Mouse (Mus musculus) heart, embryonic 14.5 days (tissue): ENCODE data around the gene Spata25. TPM values are rescaled to one million over a fixed set of nuclear protein-coding genes. Genes with fewer than 3 reads are reported as not detected.

Experiments used
- ATAC-seq: fragments of 200-750 bp; cut with Nextera tagmentation; 2 replicates; pipeline ENCODE4 v1.8.0; 2017; ENCODE audit warnings: low read depth, moderate TSS enrichment; ENCODE audit not compliant: insufficient number of reproducible peaks, insufficient read depth, low FRiP score
- H3K27ac ChIP-seq, 2 experiments: fragments of 200-500 bp in 1 of 2; fragments of 300-500 bp in 1 of 2; sonication (generic) in 1 of 2; replicated peaks in 1 of 2; 2 replicates each; pipeline ENCODE4 v1.5.1; 2012 to 2014; ENCODE audit warnings: low read depth in 2 of 2, low read length in 2 of 2, control low read depth in 1 of 2, mild to moderate bottlenecking in 1 of 2, mixed read lengths in 1 of 2; ENCODE audit not compliant: control insufficient read depth in 1 of 2, insufficient read depth in 1 of 2
- H3K27me3 ChIP-seq: fragments of 300-500 bp; sonication (generic); 2 replicates; pipeline ENCODE4 v1.6.1; 2014; ENCODE audit warnings: mild to moderate bottlenecking, low read length, control low read depth; ENCODE audit not compliant: control insufficient read depth, insufficient read depth
- H3K36me3 ChIP-seq: fragments of 300-500 bp; sonication (generic); 2 replicates; pipeline ENCODE4 v1.6.1; 2014; ENCODE audit warnings: mild to moderate bottlenecking, control low read depth, low read length, mixed read lengths; ENCODE audit not compliant: control insufficient read depth, insufficient read depth
- H3K4me1 ChIP-seq, 2 experiments: fragments of 200-500 bp in 1 of 2; fragments of 300-500 bp in 1 of 2; sonication (generic) in 1 of 2; 2 replicates each; pipeline ENCODE4 v1.6.1; 2012 to 2014; ENCODE audit warnings: low read length in 2 of 2, control low read depth in 1 of 2, mixed read lengths in 1 of 2; ENCODE audit not compliant: control insufficient read depth in 2 of 2, insufficient read depth in 2 of 2
- H3K4me2 ChIP-seq: fragments of 300-500 bp; sonication (generic); 2 replicates; pipeline ENCODE4 v1.6.1; 2014; ENCODE audit warnings: mild to moderate bottlenecking, low read length
- H3K4me3 ChIP-seq, 2 experiments: fragments of 200-500 bp in 1 of 2; fragments of 300-500 bp in 1 of 2; sonication (generic) in 1 of 2; 2 replicates each; pipeline ENCODE4 v1.5.1; 2012 to 2014; ENCODE audit warnings: low read length in 2 of 2, mild to moderate bottlenecking in 2 of 2, control low read depth in 1 of 2, low read depth in 1 of 2, moderate library complexity in 1 of 2; ENCODE audit not compliant: control insufficient read depth in 1 of 2, insufficient read depth in 1 of 2
- H3K9ac ChIP-seq: fragments of 300-500 bp; sonication (generic); 2 replicates; pipeline ENCODE4 v1.6.1; 2014; ENCODE audit warnings: mild to moderate bottlenecking, low read length
- H3K9me3 ChIP-seq: fragments of 300-500 bp; sonication (generic); 2 replicates; pipeline ENCODE4 v1.6.1; 2016; ENCODE audit warnings: low read length, control low read depth; ENCODE audit not compliant: control insufficient read depth
- WGBS: fragments of 180-500 bp; shearing (Covaris S2); extraction: QIAGEN DNeasy Blood & Tissue Kit; methylation state at CpG from one replicate; pipeline ENCODE4 v1.1.7; 2014; 5-methylcytosine and 5-hydroxymethylcytosine counted together
- polyA plus RNA-seq: library from polyadenylated mRNA; unstranded; fragments of >200 nt; fragmentation: Nextera tagmentation; extraction: Ambion mirVana; gene quantifications from 2 replicates; pipeline ENCODE4 v1.2.1, GENCODE M21; 2014

The Spata25 gene
- polyA plus RNA-seq, 1 experiment from 2014 or later, result not detected

GRCm38 (mm10) chr2:164786388-164786885 lies 41.9 kb downstream of the Spata25 start:
- Histone ChIP-seq H3K4me1 (peaks cover 6 to 16% of the 10 kb centered on the region in 2 experiments), H3K4me3 (peak overlapping the region; percentile 56 to 75), H3K4me2 (peak overlapping the region; percentile 68), H3K9me3 (no peaks in the 10 kb centered on the region), H3K27me3 (no peaks in the 10 kb centered on the region), H3K9ac (peak overlapping the region; percentile 80), H3K36me3 (peaks cover 31% of the 10 kb centered on the region), H3K27ac (peak overlapping the region; percentile 79 to 85)
- ATAC-seq, result no peak
- 3% methylated on average over 15 of the region's 15 CpGs for WGBS

- H3K27ac ChIP-seq, result peak within 1 kb of the TSS; percentile 82 to 85
- H3K4me3 ChIP-seq, result peak within 1 kb of the TSS; percentile 56 to 75
- no peaks in the 10 kb centered on the region for H3K9me3 ChIP-seq
- peak; percentile 92 for ATAC-seq
- H3K4me2 ChIP-seq, result peak within 1 kb of the TSS; percentile 68
- H3K4me1 ChIP-seq, result peaks cover 6 to 16% of the 10 kb centered on the region in 2 experiments
- under 1% methylated on average over 76 of the region's 89 CpGs for WGBS
- peak within 1 kb of the TSS; percentile 80 for H3K9ac ChIP-seq
- no peaks in the 10 kb centered on the region for H3K27me3 ChIP-seq
- H3K36me3 ChIP-seq, result peaks cover 24% of the 10 kb centered on the region
These were observed 42.6 kb downstream of the Spata25 start, which contains the start of gene Snx21 for GRCm38 (mm10) chr2:164785481-164786387. Gene Snx21 (plus strand): TSS chr2:164785823.

- 4% methylated on average over 7 of the region's 7 CpGs for WGBS
These were observed 43.4 kb downstream of the Spata25 start for GRCm38 (mm10) chr2:164784869-164785420.

GRCm38 (mm10) chr2:164783926-164784581 lies 44.3 kb downstream of the Spata25 start:
- no peaks in the 10 kb centered on the region for H3K27me3 ChIP-seq
- 79% methylated on average over 7 of the region's 7 CpGs for WGBS
- no peak overlapping the region for H3K4me3 ChIP-seq
- peaks cover 9% of the 10 kb centered on the region for H3K36me3 ChIP-seq
- H3K9ac ChIP-seq, result no peak overlapping the region
- no peak for ATAC-seq
- no peak overlapping the region for H3K4me2 ChIP-seq
- no peak overlapping the region for H3K27ac ChIP-seq
- H3K4me1 ChIP-seq, result peaks cover 6 to 16% of the 10 kb centered on the region in 2 experiments
- no peaks in the 10 kb centered on the region for H3K9me3 ChIP-seq

More at GRCm38 (mm10) chr2:164784869-164785420, 43.4 kb downstream of the Spata25 start:
- Histone ChIP-seq H3K27me3 (no peaks in the 10 kb centered on the region), H3K4me1 (peaks cover 6 to 16% of the 10 kb centered on the region in 2 experiments), H3K9ac (peak overlapping the region; percentile 80), H3K36me3 (peaks cover 18% of the 10 kb centered on the region), H3K4me2 (peak overlapping the region; percentile 68), H3K9me3 (no peaks in the 10 kb centered on the region), H3K4me3 (peak overlapping the region; percentile 56 to 75), H3K27ac (peak overlapping the region; percentile 82 to 85)
- ATAC-seq, result no peak

DNA sequence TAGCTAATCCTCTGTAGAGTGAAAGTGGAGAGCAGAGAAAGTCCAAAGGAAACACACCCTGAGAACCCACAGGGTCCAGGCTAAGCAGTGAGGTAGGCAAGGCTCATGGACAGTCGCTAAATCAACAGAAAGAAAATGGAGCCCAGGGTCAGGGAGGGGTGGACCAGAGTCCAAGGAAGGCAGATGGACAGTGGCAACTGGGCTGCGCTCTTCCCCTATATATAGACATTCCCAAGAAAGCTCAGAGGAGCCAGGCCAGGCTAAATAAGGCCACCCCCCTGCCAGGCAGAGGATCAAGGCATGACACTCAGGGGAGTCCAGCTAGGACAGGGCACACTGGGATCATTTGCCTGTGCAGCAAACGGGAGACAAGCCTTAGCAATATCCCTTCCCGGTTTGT lies 46.5 kb downstream of the Spata25 start:
- Histone ChIP-seq H3K9me3 (no peaks in the 10 kb centered on the region), H3K27ac (no peak overlapping the region), H3K9ac (no peak overlapping the region), H3K4me1 (peaks cover 3 to 9% of the 10 kb centered on the region in 2 experiments), H3K4me3 (no peak overlapping the region), H3K36me3 (no peaks in the 10 kb centered on the region), H3K4me2 (no peak overlapping the region), H3K27me3 (0 out of 2 replicates have a peak, but pooled peaks cover under 1% of the 10 kb centered on the region)
- ATAC-seq, result no peak
- 61% methylated on average over 4 of the region's 4 CpGs for WGBS

- no peak for ATAC-seq
- Histone ChIP-seq H3K4me2 (no peak within 1 kb of the TSS), H3K4me1 (peaks cover 0 to 2% of the 10 kb centered on the region in 2 experiments; a peak in 3 of 4 replicates), H3K27ac (no peak within 1 kb of the TSS), H3K9ac (no peak within 1 kb of the TSS), H3K36me3 (no peaks in the 10 kb centered on the region), H3K27me3 (0 out of 2 replicates have a peak, but pooled peaks cover 5% of the 10 kb centered on the region), H3K9me3 (no peaks in the 10 kb centered on the region), H3K4me3 (no peak within 1 kb of the TSS)
- WGBS, result 62% methylated on average over 8 of the region's 8 CpGs
These were observed 48.8 kb downstream of the Spata25 start, which contains the start of gene Tnnc2 for GRCm38 (mm10) chr2:164779481-164780086. Gene Tnnc2 (minus strand): TSS chr2:164779967.

- no peak for ATAC-seq
- 62% methylated on average over 7 of the region's 7 CpGs for WGBS
- H3K9ac ChIP-seq, result no peak overlapping the region
- 0 out of 2 replicates have a peak, but pooled peaks cover 2% of the 10 kb centered on the region for H3K36me3 ChIP-seq
- H3K9me3 ChIP-seq, result no peaks in the 10 kb centered on the region
- no peak overlapping the region for H3K4me3 ChIP-seq
- no peak overlapping the region for H3K4me2 ChIP-seq
- no peaks in the 10 kb centered on the region; a peak in 1 of 4 replicates for H3K4me1 ChIP-seq
- 0 out of 2 replicates have a peak, but pooled peaks cover 5% of the 10 kb centered on the region for H3K27me3 ChIP-seq
- no peak overlapping the region for H3K27ac ChIP-seq
These were observed 49.5 kb downstream of the Spata25 start for GRCm38 (mm10) chr2:164778809-164779208.
